Mouse (Mus musculus): Measurements from ENCODE around the gene Cetn2. TPM values are rescaled to one million over a fixed set of nuclear protein-coding genes. Genes with fewer than 3 reads are reported as not detected.

The Cetn2 gene
- polyA plus RNA-seq (2012; ENCODE audit: insufficient read depth, insufficient read length, low replicate concordance, missing spikeins) = not detected in 2 replicates

DNA sequence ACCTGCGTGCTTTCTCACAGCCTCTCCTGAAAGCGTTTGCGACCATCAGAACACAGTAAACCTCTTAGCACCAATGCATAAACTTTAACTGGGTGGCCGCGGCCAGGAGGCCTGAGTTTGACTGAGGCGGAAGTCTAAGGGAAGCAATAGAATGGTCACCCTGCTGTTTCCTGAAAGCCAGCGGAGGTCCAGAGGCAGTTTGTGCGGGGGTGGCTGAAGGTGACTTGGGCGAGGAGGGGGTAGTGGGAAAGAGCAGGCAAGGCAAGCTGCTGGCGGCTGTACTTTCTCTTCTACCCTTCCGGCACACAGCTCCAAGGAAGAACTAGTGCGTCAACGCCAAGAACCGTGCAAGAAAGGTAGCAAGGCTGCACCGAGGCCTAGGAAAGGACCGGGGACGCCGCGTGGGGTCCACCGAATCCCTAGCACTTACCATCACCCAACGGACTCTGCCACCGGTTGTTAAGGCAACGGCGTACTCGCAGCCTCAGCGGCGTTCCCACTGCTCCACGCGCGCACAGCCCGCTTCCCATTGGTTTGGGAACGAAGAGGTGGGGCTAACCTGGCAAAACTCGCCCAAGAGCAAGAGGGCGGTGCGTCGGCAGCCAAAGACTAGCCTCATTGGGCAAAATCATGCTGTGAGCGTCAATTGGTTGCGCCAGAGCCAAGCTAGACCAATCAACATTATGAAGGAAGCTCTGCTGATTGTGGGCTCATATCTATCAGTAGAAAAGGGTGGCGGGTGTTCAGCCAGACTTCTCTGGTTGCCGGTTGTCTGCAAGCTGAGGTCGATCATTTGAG is at the start of gene Cetn2, which contains the start of gene Nsdhl:
Gene Cetn2, minus strand, starts transcription at position 528 of the 798 bp plus-strand sequence.
Gene Nsdhl, plus strand, starts transcription at position 674 of the 798 bp plus-strand sequence.
- H3K4me3 ChIP-seq (ENCODE audit: insufficient read depth, low read depth, low read length) = peak within 1 kb of the TSS; percentile 79
- WGBS = 22% methylated on average over 41 of the region's 41 CpGs
- TF ChIP-seq POLR2A (IDR thresholded peaks at IDR 0.05; ENCODE audit: insufficient read depth, low read depth, low read length) (no peak), CTCF (IDR thresholded peaks at IDR 0.05; ENCODE audit: insufficient read depth, low read depth, low read length) (no peak)
- H3K27ac ChIP-seq (ENCODE audit: insufficient read depth, low read depth, low read length) = peak within 1 kb of the TSS; percentile 56
- no peaks in the 10 kb centered on the region for H3K4me1 ChIP-seq (ENCODE audit: control insufficient read depth, insufficient read depth, low read length)

DNA sequence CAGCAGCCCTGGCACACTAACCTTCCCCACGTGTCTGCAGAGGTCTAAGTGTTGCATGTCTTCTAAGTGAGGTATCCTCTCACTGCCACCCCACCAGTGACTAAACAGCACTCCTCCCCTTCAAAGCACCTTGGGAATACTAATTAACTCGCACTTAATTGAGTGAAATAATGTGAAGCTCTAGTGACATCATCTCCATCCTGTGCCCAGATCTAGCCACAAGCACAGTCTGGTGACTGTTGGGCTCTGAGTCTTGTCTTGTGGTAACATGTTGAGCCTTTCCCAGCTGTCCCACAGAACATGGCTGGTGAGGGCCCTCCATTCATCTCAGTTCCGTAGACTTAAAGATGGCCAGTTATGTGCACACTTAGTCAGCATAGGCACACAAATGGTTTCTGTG is 44.5 kb upstream of the Cetn2 start:
- Histone ChIP-seq H3K4me1 (ENCODE audit: control insufficient read depth, insufficient read depth, low read length) (no peaks in the 10 kb centered on the region), H3K27ac (ENCODE audit: insufficient read depth, low read depth, low read length) (no peak overlapping the region), H3K4me3 (ENCODE audit: insufficient read depth, low read depth, low read length) (no peak overlapping the region)
- TF ChIP-seq POLR2A (IDR thresholded peaks at IDR 0.05; ENCODE audit: insufficient read depth, low read depth, low read length) (no peak), CTCF (IDR thresholded peaks at IDR 0.05; ENCODE audit: insufficient read depth, low read depth, low read length) (no peak)
- 76% methylated on average over 3 of the region's 3 CpGs for WGBS

- WGBS = 82% methylated on average over 3 of the region's 3 CpGs
- Histone ChIP-seq H3K27ac (ENCODE audit: insufficient read depth, low read depth, low read length) (no peak overlapping the region), H3K4me3 (ENCODE audit: insufficient read depth, low read depth, low read length) (no peak overlapping the region), H3K4me1 (ENCODE audit: control insufficient read depth, insufficient read depth, low read length) (no peaks in the 10 kb centered on the region)
- TF ChIP-seq POLR2A (IDR thresholded peaks at IDR 0.05; ENCODE audit: insufficient read depth, low read depth, low read length) (no peak), CTCF (IDR thresholded peaks at IDR 0.05; ENCODE audit: insufficient read depth, low read depth, low read length) (no peak)
Measured at GRCm38 (mm10) chrX:72961511-72961910, 43.3 kb upstream of the Cetn2 start.

DNA sequence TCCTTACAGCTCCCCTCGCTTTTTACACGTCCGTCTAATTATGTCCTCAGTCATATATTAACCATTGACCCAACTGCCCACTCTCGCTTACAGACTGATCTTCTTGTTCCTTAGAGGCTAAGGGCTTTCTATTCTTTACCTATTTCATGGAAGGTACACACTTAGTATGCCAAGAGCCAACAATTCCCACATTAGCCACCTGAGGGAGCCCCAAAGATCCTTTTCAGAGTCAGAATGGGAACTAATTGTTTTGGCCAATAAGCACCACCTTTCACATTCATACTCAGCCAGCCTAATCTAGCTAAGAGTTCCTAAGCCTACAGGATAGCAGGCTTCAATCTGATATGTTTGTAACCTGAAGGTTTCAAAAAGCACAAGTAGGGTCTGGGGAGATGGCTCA is 42.2 kb upstream of the Cetn2 start:
- 80% methylated on average over 4 of the region's 4 CpGs for WGBS
- Histone ChIP-seq H3K4me1 (ENCODE audit: control insufficient read depth, insufficient read depth, low read length) (no peaks in the 10 kb centered on the region), H3K4me3 (ENCODE audit: insufficient read depth, low read depth, low read length) (no peak overlapping the region), H3K27ac (ENCODE audit: insufficient read depth, low read depth, low read length) (no peak overlapping the region)
- no peak for TF ChIP-seq POLR2A (IDR thresholded peaks at IDR 0.05; ENCODE audit: insufficient read depth, low read depth, low read length)
- TF ChIP-seq CTCF (IDR thresholded peaks at IDR 0.05; ENCODE audit: insufficient read depth, low read depth, low read length) = no peak

GRCm38 (mm10) chrX:72956486-72956885 is 38.3 kb upstream of the Cetn2 start:
- 90% methylated on average over 4 of the region's 4 CpGs for WGBS
- Histone ChIP-seq H3K4me1 (ENCODE audit: control insufficient read depth, insufficient read depth, low read length) (no peaks in the 10 kb centered on the region), H3K4me3 (ENCODE audit: insufficient read depth, low read depth, low read length) (no peak overlapping the region), H3K27ac (ENCODE audit: insufficient read depth, low read depth, low read length) (no peak overlapping the region)
- TF ChIP-seq POLR2A (IDR thresholded peaks at IDR 0.05; ENCODE audit: insufficient read depth, low read depth, low read length) (no peak), CTCF (IDR thresholded peaks at IDR 0.05; ENCODE audit: insufficient read depth, low read depth, low read length) (no peak)

DNA sequence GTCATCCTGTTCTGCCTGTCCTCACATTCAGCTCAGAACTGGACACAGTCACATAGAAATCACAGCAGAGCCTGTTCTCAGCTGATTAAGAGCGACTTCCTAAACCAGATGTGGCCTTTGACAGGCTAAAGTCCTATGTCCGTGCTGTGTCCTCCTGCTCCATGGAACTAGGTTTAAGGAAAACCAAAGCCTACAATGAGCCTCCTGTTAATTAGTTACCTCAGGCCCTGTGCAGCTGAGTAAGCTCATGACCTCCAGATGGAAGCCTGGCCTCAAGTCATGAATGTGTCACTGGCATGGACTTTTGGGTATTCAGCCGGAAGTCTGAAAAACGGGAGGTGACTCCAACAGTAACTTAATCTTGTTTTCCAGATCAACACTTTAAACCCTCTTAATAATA is 35.3 kb upstream of the Cetn2 start:
- Histone ChIP-seq H3K4me1 (ENCODE audit: control insufficient read depth, insufficient read depth, low read length) (no peaks in the 10 kb centered on the region), H3K4me3 (ENCODE audit: insufficient read depth, low read depth, low read length) (no peak overlapping the region), H3K27ac (ENCODE audit: insufficient read depth, low read depth, low read length) (no peak overlapping the region)
- 73% methylated on average over 4 of the region's 4 CpGs for WGBS
- TF ChIP-seq CTCF (IDR thresholded peaks at IDR 0.05; ENCODE audit: insufficient read depth, low read depth, low read length) (no peak), POLR2A (IDR thresholded peaks at IDR 0.05; ENCODE audit: insufficient read depth, low read depth, low read length) (no peak)

- Histone ChIP-seq H3K4me1 (ENCODE audit: control insufficient read depth, insufficient read depth, low read length) (no peaks in the 10 kb centered on the region), H3K4me3 (ENCODE audit: insufficient read depth, low read depth, low read length) (no peak overlapping the region), H3K27ac (ENCODE audit: insufficient read depth, low read depth, low read length) (no peak overlapping the region)
- TF ChIP-seq CTCF (IDR thresholded peaks at IDR 0.05; ENCODE audit: insufficient read depth, low read depth, low read length) = no peak
- TF ChIP-seq POLR2A (IDR thresholded peaks at IDR 0.05; ENCODE audit: insufficient read depth, low read depth, low read length) = no peak
- 81% methylated on average over 2 of the region's 2 CpGs for WGBS
Measured at GRCm38 (mm10) chrX:72921391-72921790, 3.2 kb upstream of the Cetn2 start.

DNA sequence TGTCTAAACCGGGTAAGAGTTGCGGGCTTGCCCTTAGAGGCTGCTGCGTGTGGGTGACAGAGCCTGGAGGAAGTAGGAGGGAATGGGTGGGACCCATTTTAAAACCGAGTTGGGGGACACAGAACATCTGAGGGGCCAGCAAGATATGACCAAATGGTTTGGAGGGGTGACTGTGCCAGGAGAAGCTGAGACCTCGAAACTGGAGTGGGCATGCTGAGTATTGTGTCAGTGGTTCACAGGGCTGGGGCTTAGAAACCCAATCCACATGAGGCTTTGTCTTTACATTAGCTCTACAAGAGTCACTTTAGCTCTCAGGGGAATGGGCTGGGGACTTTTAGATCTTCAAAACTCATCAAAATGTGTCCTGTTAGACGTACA is 460 bp upstream of the Cetn2 start:
- TF ChIP-seq POLR2A (IDR thresholded peaks at IDR 0.05; ENCODE audit: insufficient read depth, low read depth, low read length) = no peak
- no peak for TF ChIP-seq CTCF (IDR thresholded peaks at IDR 0.05; ENCODE audit: insufficient read depth, low read depth, low read length)
- H3K27ac ChIP-seq (ENCODE audit: insufficient read depth, low read depth, low read length) = peak overlapping the region; percentile 56; the same call in 1 of the 2 replicates
- H3K4me1 ChIP-seq (ENCODE audit: control insufficient read depth, insufficient read depth, low read length) = no peaks in the 10 kb centered on the region
- 12% methylated on average over 6 of the region's 6 CpGs for WGBS
- H3K4me3 ChIP-seq (ENCODE audit: insufficient read depth, low read depth, low read length) = peak overlapping the region; percentile 63

DNA sequence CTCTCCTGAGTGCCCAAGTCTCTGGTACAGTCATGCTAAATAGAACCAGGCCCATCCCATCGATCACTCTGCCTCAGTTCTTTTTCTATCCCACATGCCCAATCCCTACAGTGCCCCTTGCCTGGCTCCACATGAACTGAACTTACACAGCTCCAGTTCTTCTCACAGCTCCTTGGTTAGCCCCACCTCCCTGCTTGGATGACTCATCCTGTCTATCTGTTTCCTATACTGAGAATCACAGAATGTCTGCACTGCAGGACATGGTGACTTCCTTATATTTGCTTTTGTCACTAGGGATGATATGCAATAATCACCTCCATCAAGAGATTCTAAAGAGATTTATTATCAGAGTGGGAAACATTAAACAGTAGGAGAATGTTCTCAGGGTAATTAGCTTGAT is 6.6 kb downstream of the Cetn2 start:
- no peaks in the 10 kb centered on the region for H3K4me1 ChIP-seq (ENCODE audit: control insufficient read depth, insufficient read depth, low read length)
- H3K27ac ChIP-seq (ENCODE audit: insufficient read depth, low read depth, low read length) = no peak overlapping the region
- H3K4me3 ChIP-seq (ENCODE audit: insufficient read depth, low read depth, low read length) = no peak overlapping the region
- 80% methylated on average over 1 of the region's 1 CpGs for WGBS
- TF ChIP-seq CTCF (IDR thresholded peaks at IDR 0.05; ENCODE audit: insufficient read depth, low read depth, low read length) = no peak
- TF ChIP-seq POLR2A (IDR thresholded peaks at IDR 0.05; ENCODE audit: insufficient read depth, low read depth, low read length) = no peak
